Comparison of ENCODE assay signal across 22 mouse cellular contexts in the genomic region with DNA sequence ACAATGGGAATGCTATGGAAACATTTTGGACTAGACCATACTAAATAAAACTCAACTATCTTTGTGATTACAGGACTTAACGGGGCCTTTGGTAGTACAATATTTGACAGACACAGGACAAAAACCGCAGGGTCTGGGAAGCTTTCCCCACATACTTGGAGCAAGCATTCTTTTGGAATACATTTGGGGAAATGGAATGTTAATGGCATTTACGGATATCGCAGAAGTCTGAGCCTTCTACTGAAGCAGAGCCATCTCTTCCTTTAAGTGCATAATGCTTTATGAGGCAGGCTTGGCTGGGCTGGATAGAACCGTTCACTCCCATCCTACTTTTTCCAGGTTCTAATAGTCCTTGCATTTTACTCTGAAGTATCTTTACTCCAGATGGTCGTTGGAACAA.
"Had no signal": no experiment of that assay in that cellular context is flagged by ENCODE, and none has a peak within 500 bp of the region (broad histone marks: within the 10 kb centered on the region; RNA-seq: fewer than 3 reads in every experiment).

No protein-coding gene starts in this region.

- H3K4me2 ChIP-seq: heart, embryonic 12.5 days; hindbrain, embryonic 13.5 days; hindbrain, embryonic 15.5 days; limb, embryonic 12.5 days; limb, embryonic 15.5 days; liver, embryonic 12.5 days had no signal

- ATAC-seq: hindbrain, postnatal 0 days; intestine, embryonic 16.5 days; liver, embryonic 12.5 days had no signal

- H3K27me3 ChIP-seq: heart, embryonic 12.5 days; limb, embryonic 15.5 days; liver, embryonic 12.5 days had no signal

- H3K36me3 ChIP-seq: heart, embryonic 10.5 days; heart, embryonic 12.5 days; hindbrain, embryonic 13.5 days; hindbrain, embryonic 15.5 days; limb, embryonic 12.5 days; limb, embryonic 15.5 days; liver, embryonic 12.5 days had no signal

- H3K4me3 ChIP-seq: heart, embryonic 10.5 days; heart, embryonic 12.5 days; hindbrain, embryonic 13.5 days; hindbrain, embryonic 15.5 days; limb, embryonic 12.5 days; limb, embryonic 15.5 days; liver, embryonic 12.5 days had no signal

- H3K27ac ChIP-seq: heart, embryonic 10.5 days; hindbrain, embryonic 13.5 days; hindbrain, embryonic 15.5 days; hindbrain, postnatal 0 days; limb, embryonic 12.5 days; limb, embryonic 15.5 days; liver, embryonic 12.5 days; liver, embryonic 14.5 days had no signal

- DNase-seq: gastrocnemius, postnatal 14 days; gastrocnemius, postnatal 36 days; heart, adult 18-20 months; heart, postnatal 14 days; heart, postnatal 36 days; kidney, adult 18-20 months; kidney, adult 8-10 months; kidney, postnatal 14 days; kidney, postnatal 36 days; layer of hippocampus, adult 9-11 months; layer of hippocampus, postnatal 36 days; left cerebral cortex, postnatal 4 days had no signal

- H3K4me1 ChIP-seq: liver, embryonic 12.5 days had no signal

- H3K9me3 ChIP-seq: heart, embryonic 10.5 days; heart, embryonic 12.5 days; hindbrain, embryonic 13.5 days; hindbrain, embryonic 15.5 days; limb, embryonic 12.5 days; limb, embryonic 15.5 days; liver, embryonic 12.5 days had no signal

- H3K9ac ChIP-seq: heart, embryonic 12.5 days; hindbrain, embryonic 13.5 days; hindbrain, embryonic 15.5 days; limb, embryonic 12.5 days; limb, embryonic 15.5 days; liver, embryonic 12.5 days; liver, embryonic 14.5 days had no signal
